Mouse (Mus musculus): ENCODE measurements around the gene Bcas1.

Bcas1 gene

DNA sequence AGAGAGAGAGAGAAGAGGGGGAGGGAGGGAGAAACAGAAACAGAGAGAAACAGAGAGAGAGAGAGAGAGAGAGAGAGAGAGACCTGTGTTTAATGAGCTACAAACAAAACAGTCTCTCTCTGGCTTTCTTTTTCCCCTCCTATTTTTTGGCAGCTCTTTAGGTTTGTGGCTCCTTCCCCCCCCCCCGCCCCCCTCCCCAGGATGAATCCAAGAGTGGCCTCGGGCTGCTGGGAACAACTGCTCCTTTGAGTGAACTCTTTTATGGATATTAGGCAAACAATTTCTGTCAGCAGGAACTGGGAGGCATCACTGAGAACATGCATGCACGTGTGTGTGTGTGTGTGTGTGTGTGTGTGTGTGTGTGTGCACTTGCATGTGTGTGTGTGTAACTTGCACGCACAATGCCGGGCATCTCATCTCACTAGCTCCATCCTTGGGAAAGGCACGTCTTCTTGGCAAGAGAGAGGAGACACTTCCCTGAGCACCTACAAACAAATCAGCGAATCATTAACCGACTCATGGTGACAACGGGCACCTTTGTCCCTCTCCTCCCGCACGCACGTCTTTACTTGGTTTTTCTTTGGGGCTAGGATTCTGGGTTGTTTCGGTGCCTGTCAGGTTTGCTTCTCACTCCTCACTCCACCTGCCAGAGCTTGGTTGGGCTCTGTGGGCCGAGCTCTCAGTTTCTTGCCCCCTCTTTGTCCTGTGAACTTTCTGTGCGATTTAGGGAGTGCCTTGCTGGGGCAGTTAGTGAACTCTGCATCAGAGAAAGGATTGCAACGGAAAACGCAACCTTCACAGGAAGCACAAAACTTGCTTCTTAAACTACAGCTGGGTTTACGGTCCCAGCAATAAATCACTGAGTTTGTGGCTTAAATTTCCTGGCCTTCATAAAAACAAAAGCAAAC lies 82.9 kb downstream of the Bcas1 start:
- DNase-seq = no peak

DNA sequence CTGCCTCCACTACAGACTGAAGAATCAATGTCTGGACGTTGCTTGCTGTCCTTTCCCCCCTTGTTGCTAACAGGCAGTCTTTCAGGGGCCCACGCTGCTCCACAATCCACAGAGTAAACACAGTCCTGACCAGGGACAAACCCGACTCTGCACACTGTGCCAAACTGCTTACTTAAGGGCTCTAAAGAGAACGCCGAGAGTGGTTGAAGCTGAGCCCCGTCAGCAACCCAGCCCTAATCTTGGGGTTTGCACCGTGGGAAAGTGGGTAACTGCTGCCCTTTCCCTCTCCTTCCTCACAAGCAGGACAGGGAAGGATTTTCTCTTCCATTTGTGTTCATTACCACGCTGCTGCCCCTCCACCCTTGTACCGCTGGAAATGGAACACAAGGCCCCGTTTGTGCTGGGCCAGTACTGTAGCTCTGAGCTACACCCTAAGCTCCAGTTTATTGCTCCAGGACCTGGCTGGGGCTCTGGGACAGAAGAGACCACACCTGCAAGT lies 83.8 kb downstream of the Bcas1 start:
- peak; percentile 55 to 70 for DNase-seq

DNA sequence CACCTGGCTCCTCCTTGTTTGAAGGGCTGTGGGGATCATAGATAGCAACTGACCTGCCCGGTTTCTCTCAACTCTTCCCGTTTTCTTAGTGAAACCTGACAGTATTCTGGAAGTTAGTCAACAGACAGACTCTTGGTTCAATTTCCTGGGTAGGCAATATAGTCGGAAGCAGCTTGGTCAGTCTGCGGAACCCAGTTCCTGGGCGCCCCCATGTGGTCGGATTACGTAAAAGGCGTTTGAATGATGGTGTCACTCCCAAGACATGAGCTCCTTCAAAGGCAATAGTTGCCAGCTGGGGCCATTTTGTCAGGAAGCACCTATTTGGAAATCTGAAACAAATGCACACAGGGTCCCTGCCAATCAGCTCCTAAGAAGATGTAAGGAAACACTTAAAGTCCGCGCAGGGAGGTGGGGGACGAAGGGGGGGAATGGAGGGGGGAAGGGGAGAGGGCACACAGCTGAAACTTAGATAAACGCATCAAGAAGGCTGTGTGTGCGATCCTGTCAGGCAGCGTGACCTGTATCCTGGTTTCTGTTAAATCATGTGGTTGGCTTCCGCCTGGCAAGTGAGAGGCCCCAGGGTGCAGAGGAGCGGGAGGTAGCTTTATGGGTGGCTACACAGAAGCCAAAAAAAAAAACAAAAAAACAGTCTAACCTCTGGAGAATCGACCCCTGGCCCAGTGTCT lies 84.4 kb downstream of the Bcas1 start:
- DNase-seq = peak; percentile 77 to 83

DNA sequence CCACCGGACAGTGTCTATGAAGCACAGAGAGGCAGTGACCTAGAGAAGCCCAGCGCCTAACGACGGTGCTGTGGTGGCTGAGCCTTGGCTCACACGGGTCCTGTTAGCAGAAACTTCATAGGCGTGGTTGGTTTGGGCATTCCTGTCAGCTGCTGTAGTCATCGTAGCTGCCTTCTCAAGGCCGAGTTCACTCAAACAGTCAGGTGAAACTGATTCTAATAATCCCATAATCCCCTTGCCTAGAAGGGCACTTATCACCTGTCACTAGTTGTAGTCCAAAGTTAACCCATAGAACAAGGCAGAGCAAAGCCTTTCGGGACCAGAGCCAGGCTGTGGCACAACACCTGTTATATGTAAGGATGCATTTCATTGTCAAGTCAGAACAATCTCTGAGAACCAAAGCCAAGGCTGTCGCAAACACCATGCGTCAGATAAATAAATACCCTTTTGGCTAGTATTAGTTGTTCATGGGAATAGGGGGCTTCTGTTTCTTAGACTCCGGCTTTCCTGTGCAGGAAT lies 85.3 kb downstream of the Bcas1 start:
- no peak for DNase-seq

DNA sequence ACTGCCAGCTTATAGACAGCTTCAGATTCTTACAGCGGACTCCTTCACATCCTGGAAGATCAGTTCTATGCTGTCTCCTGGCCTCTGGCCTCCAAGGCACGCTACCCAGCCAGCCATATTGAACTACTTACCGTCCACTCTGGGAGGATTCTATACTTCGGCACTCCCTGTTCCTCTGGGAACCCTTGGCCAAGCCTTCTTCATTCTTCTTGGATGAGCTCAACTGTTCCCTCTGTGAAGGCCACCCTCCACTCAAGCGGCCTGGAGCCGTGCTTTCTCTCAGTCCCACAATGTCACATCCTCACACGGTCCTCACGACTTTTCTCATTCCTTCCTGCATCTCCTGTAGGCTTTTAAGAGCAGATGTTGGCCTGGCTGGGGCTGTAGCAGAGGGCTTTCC lies 86.5 kb downstream of the Bcas1 start:
- DNase-seq = no peak

DNA sequence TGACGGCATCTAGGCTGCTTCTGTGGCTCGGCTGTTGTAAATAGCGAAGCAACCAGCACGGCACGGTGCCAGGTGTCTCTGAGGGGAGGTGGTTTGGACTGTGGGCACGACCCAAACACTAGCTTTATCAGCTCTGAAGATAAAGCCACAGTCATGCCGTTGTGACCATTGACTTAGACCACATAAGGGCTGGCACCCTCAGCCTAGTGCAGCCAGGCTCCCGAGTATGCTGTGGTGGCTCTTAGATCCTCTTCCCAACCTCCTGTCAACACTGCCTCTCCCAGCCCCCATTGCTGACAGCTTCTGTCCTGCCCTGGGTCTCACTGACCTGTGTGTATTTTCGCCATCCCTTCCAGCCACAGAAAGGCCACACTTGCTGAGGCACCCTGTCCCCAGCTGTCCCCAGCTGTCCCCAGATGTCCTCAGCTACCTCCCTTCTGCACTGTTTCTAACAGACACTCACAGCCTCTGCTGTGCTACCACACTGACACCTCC lies 91.3 kb downstream of the Bcas1 start:
- DNase-seq = no peak

DNA sequence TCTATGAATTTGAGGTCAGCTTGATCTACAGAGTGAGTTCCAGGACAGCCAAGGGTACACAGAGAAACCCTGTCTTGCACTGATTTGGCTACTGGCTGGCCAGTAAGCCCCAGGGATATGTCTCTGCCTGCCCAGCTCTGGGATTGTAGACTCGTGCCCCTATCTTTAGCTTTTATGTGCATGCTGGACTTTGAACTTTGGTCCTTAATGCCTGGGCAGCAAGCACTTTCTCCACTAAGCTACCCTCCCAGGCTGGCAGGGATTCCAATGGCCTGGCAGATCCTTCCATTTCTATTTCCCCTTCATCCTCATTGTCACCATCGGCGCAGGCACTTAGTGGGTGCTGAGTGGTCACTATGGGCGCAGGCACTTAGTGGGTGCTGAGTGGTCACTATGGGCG lies 92.5 kb downstream of the Bcas1 start:
- no peak for DNase-seq

DNA sequence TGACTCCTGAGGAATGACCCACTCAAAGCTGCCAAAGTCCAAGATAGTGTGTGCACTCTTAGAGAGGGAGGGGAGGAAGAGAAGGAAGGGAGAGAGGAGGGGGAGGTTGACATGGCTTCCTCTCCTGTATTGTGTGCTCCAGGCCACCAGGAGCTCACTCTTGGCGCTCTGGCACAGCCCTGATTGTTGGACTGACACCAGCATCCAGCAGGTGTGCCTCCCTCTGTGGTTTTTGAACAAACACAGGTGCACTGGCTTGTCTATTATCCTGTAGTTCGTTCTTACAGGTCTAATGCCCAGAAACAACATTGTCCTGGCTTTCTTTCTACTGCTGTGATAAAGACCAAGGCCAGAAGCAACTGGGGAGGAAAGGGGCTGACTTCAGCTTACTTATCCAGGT lies 95.8 kb downstream of the Bcas1 start:
- peak; percentile 47 to 61 for DNase-seq

DNA sequence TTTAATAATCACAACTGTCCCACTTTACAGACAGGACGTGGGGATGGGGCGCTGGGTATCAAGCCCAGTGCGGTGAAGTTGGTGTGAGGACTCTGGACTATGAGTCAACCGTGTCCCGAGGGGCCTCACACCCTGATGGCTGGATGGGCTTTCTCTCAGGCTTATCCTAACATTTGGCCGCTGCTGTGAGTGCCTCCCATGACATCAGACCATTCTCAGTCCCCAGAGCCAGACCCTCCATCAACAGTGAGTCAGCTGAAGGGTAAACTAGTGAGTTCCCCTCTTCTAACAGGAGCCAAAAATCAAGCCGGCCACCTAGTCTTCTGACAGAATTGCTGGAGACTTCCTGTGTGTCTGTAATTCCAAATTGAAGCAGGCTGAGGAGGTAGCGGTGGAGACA lies 97.2 kb downstream of the Bcas1 start:
- no peak for DNase-seq

DNA sequence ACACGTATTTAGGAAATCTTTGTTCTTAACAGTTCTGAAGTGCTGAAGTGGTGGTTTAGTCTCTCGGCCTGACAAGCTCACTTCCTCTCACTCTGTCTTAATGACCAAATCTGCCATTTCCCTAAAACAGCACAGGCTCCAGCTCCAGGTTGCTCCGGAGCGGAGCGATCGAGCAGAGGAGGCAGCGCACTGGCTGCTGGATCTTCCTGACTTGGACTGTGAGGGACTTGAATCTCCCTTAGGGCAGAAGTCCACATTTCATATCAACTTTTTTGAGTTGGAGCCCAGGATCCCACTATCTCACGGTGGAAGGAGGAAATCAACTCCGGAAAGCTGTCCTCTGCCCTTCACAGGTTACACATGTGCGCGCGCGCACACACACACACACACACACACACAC lies 97.7 kb downstream of the Bcas1 start:
- no peak for DNase-seq

DNA sequence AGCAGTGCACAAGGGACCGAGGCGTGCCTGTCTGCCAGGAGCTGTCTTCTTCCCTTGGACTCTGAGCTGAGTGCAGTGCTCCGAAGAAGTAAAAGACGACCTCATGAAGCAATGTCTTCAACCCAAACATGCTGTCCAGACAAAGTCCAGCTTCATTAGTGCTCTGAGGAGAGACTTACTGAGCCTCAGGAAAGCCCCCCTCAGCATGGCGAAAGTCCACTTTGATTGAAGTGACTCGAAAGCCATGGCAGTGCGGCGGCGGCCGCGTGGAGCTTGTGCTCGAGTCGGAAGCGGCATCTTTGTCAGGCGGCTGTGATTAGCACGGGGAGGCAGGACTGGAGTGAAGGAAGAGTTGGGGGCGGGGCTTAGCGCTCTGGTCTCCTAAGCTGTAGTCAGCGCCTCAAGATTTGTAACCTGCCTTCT lies 103.7 kb downstream of the Bcas1 start:
- peak; percentile 53 to 70 for DNase-seq

DNA sequence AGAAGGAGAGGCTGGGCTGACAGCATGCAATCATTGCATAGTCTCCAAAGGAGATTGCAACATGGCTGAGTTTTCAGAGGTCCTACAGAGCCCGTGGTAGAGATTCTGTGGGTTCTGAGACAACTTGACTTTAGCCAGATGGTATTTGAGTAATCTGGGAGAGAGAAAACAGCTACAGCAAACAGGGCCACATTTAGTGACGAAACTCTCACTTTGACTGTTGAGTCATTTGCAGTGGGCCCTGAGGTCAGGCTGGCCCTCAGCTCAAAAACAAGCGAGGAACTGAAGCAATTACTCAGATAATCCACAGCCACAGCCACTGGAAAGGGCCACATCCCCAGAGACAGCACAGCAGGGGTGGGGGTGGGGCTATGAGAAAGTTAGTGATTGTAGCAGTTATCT lies 105.6 kb downstream of the Bcas1 start:
- DNase-seq = peak; percentile 54 to 57

DNA sequence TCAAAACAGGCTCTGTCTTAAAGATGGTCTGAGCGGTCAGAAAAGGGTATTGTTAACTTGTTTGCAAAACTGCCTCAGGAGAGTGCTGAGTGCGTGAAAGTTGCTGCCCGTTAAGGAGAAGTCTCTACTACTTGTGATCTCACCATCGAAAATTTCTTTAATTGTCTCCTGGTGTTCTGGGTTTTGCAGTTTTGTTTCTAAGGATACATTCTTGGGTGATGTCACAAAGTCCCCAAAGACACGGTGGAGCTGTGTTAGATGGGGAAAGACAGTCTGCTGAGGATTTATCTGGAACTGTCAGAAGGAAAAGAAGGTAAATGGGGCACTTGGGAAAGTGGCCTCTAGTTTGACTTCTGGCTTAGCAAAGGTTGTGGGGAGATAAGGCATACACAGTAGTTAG lies 106.1 kb downstream of the Bcas1 start:
- no peak for DNase-seq

DNA sequence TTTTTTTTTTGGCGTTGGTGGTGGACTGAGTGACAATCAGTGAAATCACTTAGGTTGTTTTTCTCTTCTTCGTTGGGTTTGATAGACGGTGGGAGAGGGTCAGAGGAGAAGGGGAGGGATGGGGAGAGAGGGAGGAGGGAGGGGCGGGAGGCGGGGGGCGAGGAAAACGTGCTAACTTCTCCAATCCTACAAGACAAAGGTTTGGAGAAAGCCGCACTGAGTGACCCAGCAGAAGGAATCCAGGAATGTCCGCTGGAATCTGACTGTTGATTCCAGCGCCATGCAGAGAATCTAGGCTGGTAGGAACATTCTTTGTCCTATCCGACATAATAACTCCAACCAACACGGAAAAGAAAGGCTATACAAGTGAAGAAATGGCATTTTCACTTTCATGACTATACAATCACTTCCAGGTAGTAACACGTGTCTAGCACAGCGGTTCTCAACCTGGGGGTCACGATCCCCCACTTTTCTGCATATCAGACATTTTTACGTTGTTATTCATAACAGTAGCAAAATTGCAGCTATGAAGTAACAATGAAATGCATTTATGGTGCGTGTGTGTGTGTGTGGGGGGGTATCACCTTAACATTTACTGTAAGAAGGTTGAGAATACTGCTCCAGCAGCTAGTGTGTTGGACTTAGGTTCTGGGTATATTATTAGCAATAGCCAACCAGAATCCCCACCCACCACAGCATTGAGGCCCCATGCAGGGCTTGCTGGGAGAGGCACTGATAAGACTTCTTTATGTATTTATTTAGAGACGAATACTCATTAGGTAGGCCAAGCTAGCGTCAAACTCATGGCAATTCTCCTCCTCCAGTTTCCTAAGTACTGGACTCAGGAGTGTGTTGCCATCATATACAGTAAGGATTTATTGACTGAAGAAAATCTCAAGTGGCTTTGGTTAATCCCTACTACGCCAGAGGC lies 107.8 kb downstream of the Bcas1 start:
- DNase-seq = no peak

DNA sequence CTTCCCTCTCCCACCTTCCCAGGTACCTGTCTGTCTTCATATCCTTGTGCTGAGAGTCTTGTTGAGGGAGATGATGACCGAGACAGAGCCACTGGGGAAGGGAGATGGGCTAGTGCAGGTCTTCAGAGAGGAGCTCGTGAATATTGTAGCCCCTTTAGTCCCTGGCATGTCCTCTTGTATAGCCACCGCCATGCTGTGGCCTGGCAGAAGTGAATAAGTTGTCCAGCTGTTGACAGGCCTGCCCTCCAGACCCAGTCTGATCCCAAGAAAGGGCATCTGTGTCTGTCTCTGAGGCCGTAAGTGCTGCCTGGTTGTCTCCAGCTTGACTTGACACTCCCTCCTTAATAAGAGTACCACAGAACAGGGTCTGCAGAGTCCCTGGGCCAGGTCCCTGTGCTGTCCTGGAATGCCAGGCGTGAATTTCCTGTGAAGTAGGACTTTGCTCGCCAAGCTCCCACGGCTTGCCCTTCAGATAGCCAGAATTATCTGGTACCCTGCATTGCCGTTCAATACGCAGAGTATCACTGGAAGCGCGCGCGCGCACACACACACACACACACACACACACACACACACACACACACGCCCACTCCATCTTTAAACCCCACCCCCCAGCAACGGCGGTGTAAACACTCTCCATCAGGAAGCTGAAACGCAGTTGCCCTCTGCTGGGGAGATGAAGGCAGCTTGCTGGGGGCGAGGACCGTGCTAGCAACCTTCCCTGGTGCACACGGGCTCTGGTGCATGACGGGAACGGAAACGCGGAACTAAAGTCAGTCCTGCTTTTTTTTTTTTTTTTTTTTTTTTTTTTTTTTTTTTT lies 108.7 kb downstream of the Bcas1 start:
- DNase-seq = peak; percentile 92 to 95

DNA sequence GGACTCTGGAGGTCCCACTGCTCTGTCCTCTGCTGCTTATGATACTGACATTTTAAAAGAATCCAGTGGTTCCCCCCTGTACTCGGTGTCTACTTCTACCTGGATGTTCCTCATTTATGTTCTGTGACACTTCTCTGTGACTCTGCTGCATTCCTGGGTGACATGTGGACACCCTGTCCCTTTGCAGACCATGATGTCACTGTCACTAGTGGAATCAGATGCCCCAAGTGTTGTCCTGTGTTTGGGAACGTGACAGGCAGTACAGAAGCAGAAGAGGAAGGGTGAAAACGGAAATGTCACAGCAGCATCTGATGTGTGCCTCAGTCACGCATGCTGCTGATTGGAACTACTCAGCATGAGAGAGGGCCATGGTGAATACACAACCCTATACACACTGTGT lies 110.9 kb downstream of the Bcas1 start:
- no peak for DNase-seq

DNA sequence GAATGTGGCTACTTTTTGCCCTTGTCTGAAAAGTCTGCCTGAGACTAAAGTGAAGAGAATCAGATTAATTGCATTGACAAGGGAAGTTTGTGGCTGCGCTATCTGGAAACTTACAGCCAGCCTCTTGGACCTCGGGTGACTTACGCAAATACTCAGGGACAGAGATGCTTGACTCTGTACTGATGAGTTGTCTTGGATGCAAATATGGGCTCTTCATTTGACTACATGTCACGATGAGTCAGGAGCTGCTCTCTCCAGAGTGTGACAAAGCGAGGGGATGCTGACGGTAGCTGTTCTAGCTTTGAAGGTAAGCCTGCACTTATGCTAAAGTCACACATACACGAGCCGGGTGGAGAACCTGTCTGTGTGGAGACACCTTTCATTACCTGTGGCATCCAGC lies 111.3 kb downstream of the Bcas1 start:
- DNase-seq = no peak

DNA sequence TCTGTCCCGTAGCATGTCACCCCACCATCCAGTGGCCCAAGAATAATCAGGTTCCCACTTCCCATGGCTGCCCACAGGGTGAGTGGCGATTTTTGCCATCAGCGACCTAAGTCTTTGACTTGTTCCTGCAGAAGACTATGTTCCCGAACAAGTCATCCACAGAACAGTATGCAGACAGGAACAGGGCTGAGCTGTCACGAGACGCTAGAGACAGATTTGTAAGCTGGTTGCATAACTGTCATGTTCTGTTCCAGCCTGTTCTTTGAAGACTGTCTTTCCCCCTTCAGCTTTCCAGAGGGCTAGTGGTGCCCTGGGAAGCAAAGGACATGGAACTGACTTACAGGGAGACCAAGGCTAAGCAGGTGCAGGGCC lies 116.7 kb downstream of the Bcas1 start:
- DNase-seq = peak in 1 of 2 experiments; percentile 37

DNA sequence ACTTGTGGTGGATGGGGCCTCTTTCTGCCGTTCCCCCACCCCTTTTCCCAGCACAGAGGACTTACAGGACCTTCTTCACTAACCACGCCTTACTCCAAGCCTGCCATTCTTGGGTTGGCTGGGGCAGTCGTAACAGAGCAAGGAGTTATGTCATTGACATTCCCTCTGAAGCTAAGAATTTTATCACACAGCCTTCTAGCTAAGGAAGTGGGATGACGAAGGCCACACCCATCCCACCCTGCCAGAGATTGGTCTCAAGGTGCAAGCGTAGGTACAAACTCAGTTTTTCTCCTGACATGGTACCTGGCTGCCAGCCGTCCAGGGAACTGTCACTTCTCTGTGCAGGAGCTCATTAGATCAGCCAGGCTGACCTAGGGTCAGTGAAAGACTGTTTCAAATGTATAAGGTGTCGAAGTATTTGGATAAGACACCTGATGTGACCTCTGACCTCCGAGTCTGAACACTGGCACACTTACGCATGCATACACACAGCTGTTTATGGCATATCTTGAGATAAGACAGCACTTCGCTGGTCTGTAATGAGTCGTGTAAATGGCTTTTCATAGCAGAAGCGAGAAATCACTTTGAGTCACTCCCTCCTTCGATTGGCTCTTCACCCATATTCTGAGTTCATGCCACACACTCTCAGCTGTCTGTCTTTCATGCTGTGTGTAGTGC lies 117.2 kb downstream of the Bcas1 start:
- no peak for DNase-seq

DNA sequence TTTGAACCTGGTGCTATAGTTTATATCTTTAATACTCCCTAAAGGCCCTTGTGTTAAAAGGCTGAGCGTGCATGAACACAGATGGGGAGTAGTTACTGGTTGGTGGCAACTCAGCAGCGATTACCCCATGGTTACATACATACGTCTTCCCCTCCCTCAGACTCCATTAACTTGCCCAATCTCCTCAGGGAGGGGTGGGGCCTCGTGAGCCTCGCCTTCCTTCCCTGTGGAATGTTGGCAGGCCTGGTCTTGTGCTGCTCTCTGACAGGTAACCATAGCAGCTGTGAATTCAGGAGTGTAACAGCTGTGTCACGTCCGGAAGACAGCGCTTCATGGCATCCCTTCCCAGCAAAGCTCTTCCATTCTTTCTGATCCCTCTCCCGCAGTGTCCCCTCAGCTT lies 118.7 kb downstream of the Bcas1 start:
- peak; percentile 43 to 72 for DNase-seq
